Mouse (Mus musculus): ENCODE data around the gene Tspan5. TPM values are rescaled to one million over a fixed set of nuclear protein-coding genes. Genes with fewer than 3 reads are reported as not detected.

Gene Tspan5
- polyA plus RNA-seq, 1 experiment from 2014 or later: 21.9 TPM

DNA sequence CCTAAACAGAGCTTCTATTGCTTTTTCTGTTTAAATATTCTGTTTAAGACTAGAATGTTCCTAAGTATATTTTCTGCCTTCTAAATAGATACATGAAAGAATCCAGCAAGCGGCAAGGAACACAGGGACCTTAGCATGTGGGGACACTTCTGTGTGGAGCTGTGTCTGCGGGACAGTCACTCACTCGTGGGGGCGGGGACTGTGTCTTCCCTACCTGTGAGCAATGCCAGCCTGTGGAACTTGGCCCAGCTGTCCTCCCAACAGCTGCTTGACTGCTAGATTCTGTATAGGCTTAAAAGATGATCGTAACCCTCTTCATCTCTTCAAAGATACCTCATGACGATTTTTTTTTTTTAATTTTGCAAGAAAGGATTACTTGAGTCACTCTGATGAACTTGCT lies 133.9 kb downstream of the Tspan5 start:
- Histone ChIP-seq H3K4me3 (ENCODE audit: low read depth, low read length) (no peak overlapping the region), H3K9ac (ENCODE audit: low read length) (no peak overlapping the region), H3K27ac (replicated peaks) (no peak overlapping the region), H3K4me2 (replicated peaks; ENCODE audit: low read depth) (no peak overlapping the region), H3K9me3 (ENCODE audit: control insufficient read depth, low read length) (no peaks in the 10 kb centered on the region), H3K4me1 (replicated peaks; ENCODE audit: control insufficient read depth, insufficient read depth) (no peaks in the 10 kb centered on the region), H3K27me3 (ENCODE audit: control insufficient read depth, insufficient read depth, low read length) (no peaks in the 10 kb centered on the region), H3K36me3 (ENCODE audit: control insufficient read depth, insufficient read depth, low read length) (no peaks in the 10 kb centered on the region)
- no peak for TF ChIP-seq CTCF (IDR thresholded peaks at IDR 0.05; ENCODE audit: low read depth)
- TF ChIP-seq EP300 (optimal IDR thresholded peaks at IDR 0.05): no peak
- DNase-seq (ENCODE audit: low spot score) (no peak), ATAC-seq (ENCODE audit: low FRiP score, low TSS enrichment) (no peak)
- 84% methylated on average over 6 of the region's 6 CpGs for WGBS

GRCm38 (mm10) chr3:138876418-138876817 lies 134.4 kb downstream of the Tspan5 start:
- H3K9ac ChIP-seq (ENCODE audit: low read length): no peak overlapping the region
- peak overlapping the region; percentile 53; the same call in 1 of the 2 replicates for H3K27ac ChIP-seq (replicated peaks)
- no peak overlapping the region for H3K4me3 ChIP-seq (ENCODE audit: low read depth, low read length)
- DNase-seq (ENCODE audit: low spot score) (no peak), ATAC-seq (ENCODE audit: low FRiP score, low TSS enrichment) (no peak)
- H3K36me3 ChIP-seq (ENCODE audit: control insufficient read depth, insufficient read depth, low read length): no peaks in the 10 kb centered on the region
- TF ChIP-seq EP300 (optimal IDR thresholded peaks at IDR 0.05): no peak
- TF ChIP-seq CTCF (IDR thresholded peaks at IDR 0.05; ENCODE audit: low read depth): no peak
- no peaks in the 10 kb centered on the region for H3K4me1 ChIP-seq (replicated peaks; ENCODE audit: control insufficient read depth, insufficient read depth)
- no peaks in the 10 kb centered on the region for H3K27me3 ChIP-seq (ENCODE audit: control insufficient read depth, insufficient read depth, low read length)
- no peak overlapping the region for H3K4me2 ChIP-seq (replicated peaks; ENCODE audit: low read depth)
- WGBS: 69% methylated on average over 10 of the region's 10 CpGs
- H3K9me3 ChIP-seq (ENCODE audit: control insufficient read depth, low read length): no peaks in the 10 kb centered on the region

DNA sequence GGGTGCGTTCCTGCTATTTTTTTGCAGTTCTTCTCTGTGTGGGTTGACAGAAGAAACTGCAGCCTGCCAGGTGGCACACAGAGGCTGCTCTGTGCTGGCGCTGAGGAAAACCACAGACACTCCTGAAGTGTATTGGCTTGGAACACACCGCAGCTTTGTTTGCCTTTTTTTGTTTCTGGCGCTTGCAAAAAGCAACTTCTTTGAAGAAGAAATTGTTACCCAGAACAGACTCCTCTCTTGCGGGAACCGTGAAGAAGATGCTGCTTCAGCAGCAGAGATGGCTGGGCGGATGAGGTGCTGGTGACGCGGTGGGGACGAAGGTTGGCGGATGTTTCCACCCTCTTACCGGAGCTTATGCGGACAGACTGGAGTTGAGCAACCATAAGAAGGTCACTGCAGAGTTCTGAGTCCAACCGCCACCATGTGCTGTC lies 135.0 kb downstream of the Tspan5 start:
- ATAC-seq (ENCODE audit: low FRiP score, low TSS enrichment) (no peak), DNase-seq (ENCODE audit: low spot score) (no peak)
- H3K9ac ChIP-seq (ENCODE audit: low read length): no peak overlapping the region
- TF ChIP-seq CTCF (IDR thresholded peaks at IDR 0.05; ENCODE audit: low read depth) (no peak), EP300 (optimal IDR thresholded peaks at IDR 0.05) (no peak)
- 69% methylated on average over 14 of the region's 14 CpGs for WGBS
- H3K36me3 ChIP-seq (ENCODE audit: control insufficient read depth, insufficient read depth, low read length): no peaks in the 10 kb centered on the region
- H3K27me3 ChIP-seq (ENCODE audit: control insufficient read depth, insufficient read depth, low read length): no peaks in the 10 kb centered on the region
- H3K4me1 ChIP-seq (replicated peaks; ENCODE audit: control insufficient read depth, insufficient read depth): no peaks in the 10 kb centered on the region
- peak overlapping the region; percentile 53 for H3K27ac ChIP-seq (replicated peaks)
- H3K4me3 ChIP-seq (ENCODE audit: low read depth, low read length): no peak overlapping the region
- 0 out of 2 replicates have a peak overlapping the region, but pooled peaks have one; percentile 5 for H3K4me2 ChIP-seq (replicated peaks; ENCODE audit: low read depth)
- no peaks in the 10 kb centered on the region for H3K9me3 ChIP-seq (ENCODE audit: control insufficient read depth, low read length)

- H3K4me2 ChIP-seq (replicated peaks; ENCODE audit: low read depth): no peak overlapping the region
- ATAC-seq (ENCODE audit: low FRiP score, low TSS enrichment) (no peak), DNase-seq (ENCODE audit: low spot score) (no peak)
- no peaks in the 10 kb centered on the region for H3K27me3 ChIP-seq (ENCODE audit: control insufficient read depth, insufficient read depth, low read length)
- 74% methylated on average over 4 of the region's 4 CpGs for WGBS
- H3K9me3 ChIP-seq (ENCODE audit: control insufficient read depth, low read length): no peaks in the 10 kb centered on the region
- H3K4me3 ChIP-seq (ENCODE audit: low read depth, low read length): no peak overlapping the region
- no peaks in the 10 kb centered on the region for H3K4me1 ChIP-seq (replicated peaks; ENCODE audit: control insufficient read depth, insufficient read depth)
- H3K27ac ChIP-seq (replicated peaks): peak overlapping the region; percentile 53; the same call in 1 of the 2 replicates
- H3K36me3 ChIP-seq (ENCODE audit: control insufficient read depth, insufficient read depth, low read length): no peaks in the 10 kb centered on the region
- no peak overlapping the region for H3K9ac ChIP-seq (ENCODE audit: low read length)
- TF ChIP-seq EP300 (optimal IDR thresholded peaks at IDR 0.05) (no peak), CTCF (IDR thresholded peaks at IDR 0.05; ENCODE audit: low read depth) (no peak)
These were observed 135.7 kb downstream of the Tspan5 start for GRCm38 (mm10) chr3:138877741-138878140.

DNA sequence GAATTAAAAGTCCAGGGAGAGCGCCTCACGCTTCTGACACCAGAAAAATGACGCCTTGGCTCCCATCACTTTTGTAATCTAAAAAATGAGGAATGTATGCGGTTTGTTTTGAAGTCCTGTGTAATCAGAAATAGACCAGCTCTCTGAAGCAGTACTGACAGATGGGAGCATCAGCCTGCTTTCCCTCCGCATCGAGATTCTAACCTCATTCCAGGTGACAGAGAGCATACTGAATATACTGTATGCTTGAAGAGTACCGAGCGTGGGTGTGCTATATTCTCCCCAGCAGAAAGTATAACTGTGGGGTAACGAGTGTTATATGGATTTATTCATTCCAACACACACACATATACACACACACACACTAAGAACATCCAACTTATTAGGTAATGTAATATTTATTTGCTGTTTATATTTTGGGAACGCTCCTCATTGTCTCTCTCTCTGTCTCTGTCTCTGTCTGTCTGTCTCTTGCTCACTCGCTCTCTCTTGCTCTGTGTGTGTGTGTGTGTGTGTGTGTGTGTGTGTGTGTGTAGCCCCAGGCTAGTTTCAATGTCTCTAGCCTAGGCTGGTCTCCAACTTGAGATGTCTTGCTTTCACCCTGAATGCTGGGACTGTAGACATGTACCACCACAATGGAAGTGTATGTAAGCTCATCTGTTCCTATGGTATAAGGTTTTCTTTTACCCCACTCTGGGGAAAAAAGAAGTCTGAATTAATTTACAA lies 139.2 kb downstream of the Tspan5 start:
- DNase-seq (ENCODE audit: low spot score): no peak
- no peak overlapping the region for H3K9ac ChIP-seq (ENCODE audit: low read length)
- H3K27me3 ChIP-seq (ENCODE audit: control insufficient read depth, insufficient read depth, low read length): no peaks in the 10 kb centered on the region
- no peak overlapping the region for H3K27ac ChIP-seq (replicated peaks)
- H3K9me3 ChIP-seq (ENCODE audit: control insufficient read depth, low read length): no peaks in the 10 kb centered on the region
- H3K36me3 ChIP-seq (ENCODE audit: control insufficient read depth, insufficient read depth, low read length): no peaks in the 10 kb centered on the region
- H3K4me1 ChIP-seq (replicated peaks; ENCODE audit: control insufficient read depth, insufficient read depth): no peaks in the 10 kb centered on the region
- TF ChIP-seq EP300 (optimal IDR thresholded peaks at IDR 0.05): no peak
- no peak for TF ChIP-seq CTCF (IDR thresholded peaks at IDR 0.05; ENCODE audit: low read depth)
- H3K4me2 ChIP-seq (replicated peaks; ENCODE audit: low read depth): no peak overlapping the region
- 83% methylated on average over 11 of the region's 11 CpGs for WGBS
- no peak overlapping the region for H3K4me3 ChIP-seq (ENCODE audit: low read depth, low read length)
- ATAC-seq (ENCODE audit: low FRiP score, low TSS enrichment): no peak

DNA sequence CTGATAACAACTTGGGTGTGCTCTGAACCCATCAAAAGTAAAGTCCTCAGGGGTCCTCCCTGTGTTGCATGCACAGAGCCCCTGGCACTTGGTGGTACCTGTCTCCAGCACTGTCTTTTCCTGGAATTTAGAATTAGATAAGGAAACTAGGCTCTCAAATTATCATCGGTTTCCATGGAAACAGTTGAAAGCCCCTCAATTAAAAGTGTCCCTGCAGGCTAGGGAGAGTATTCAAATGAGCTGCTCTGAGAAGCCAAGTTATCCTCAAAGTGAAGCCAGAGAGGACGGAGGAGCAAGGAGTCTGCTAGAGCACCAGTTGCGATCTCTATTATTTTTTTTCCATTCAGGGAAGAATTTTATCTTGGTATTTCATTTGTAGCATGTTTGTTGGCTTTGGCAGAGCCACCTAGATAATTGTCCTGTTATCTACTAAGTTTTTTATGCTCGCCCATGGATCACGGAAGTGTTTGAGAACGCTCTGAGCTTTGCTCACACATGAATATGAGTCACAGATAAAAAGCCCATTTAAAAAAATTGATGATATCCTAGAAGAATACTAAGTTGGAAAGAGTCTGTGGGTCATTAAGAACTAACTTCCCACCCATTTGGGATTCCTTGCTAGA lies 139.8 kb downstream of the Tspan5 start:
- Histone ChIP-seq H3K27ac (replicated peaks) (no peak overlapping the region), H3K4me1 (replicated peaks; ENCODE audit: control insufficient read depth, insufficient read depth) (no peaks in the 10 kb centered on the region), H3K4me3 (ENCODE audit: low read depth, low read length) (no peak overlapping the region), H3K4me2 (replicated peaks; ENCODE audit: low read depth) (no peak overlapping the region), H3K9me3 (ENCODE audit: control insufficient read depth, low read length) (no peaks in the 10 kb centered on the region), H3K9ac (ENCODE audit: low read length) (no peak overlapping the region), H3K27me3 (ENCODE audit: control insufficient read depth, insufficient read depth, low read length) (no peaks in the 10 kb centered on the region), H3K36me3 (ENCODE audit: control insufficient read depth, insufficient read depth, low read length) (no peaks in the 10 kb centered on the region)
- TF ChIP-seq CTCF (IDR thresholded peaks at IDR 0.05; ENCODE audit: low read depth) (no peak), EP300 (optimal IDR thresholded peaks at IDR 0.05) (no peak)
- 64% methylated on average over 6 of the region's 6 CpGs for WGBS
- no peak for ATAC-seq (ENCODE audit: low FRiP score, low TSS enrichment)
- DNase-seq (ENCODE audit: low spot score): no peak
